Mouse (Mus musculus): ENCODE data around the gene Nos3.

DNA sequence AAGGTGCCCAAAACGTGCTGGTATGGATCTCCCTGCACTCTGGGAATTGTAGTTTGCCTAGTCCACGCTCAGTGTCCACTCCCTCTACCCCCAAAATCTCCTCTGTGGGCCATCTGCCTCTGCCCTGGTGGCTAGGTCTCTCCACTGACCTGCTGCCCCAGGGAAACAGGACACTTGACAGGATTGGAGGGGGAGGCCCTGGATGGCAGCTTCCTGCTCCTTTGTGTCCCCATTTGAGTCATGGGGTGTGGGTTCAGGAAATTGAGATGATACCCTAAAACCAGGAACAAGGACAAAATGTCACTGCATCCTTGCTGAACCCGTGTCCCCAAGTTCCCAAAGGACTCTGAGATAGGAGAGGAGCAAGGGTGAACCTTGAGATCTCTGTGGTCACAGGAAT is 549 bp upstream of the Nos3 start:
- no peak for TF ChIP-seq CTCF (IDR thresholded peaks at IDR 0.05; ENCODE audit: low read depth)
- no peak for TF ChIP-seq EP300 (IDR thresholded peaks at IDR 0.05; ENCODE audit: low read depth)

Data from liver, postnatal 0 days (tissue).